Mouse (Mus musculus): ENCODE measurements around the gene Fam19a2. TPM values are rescaled to one million over a fixed set of nuclear protein-coding genes. Genes with fewer than 3 reads are reported as not detected.

Gene Fam19a2
- total and polyA plus RNA-seq, 2 experiments from 2014 or later, result 0.16 TPM; not detected in 1

DNA sequence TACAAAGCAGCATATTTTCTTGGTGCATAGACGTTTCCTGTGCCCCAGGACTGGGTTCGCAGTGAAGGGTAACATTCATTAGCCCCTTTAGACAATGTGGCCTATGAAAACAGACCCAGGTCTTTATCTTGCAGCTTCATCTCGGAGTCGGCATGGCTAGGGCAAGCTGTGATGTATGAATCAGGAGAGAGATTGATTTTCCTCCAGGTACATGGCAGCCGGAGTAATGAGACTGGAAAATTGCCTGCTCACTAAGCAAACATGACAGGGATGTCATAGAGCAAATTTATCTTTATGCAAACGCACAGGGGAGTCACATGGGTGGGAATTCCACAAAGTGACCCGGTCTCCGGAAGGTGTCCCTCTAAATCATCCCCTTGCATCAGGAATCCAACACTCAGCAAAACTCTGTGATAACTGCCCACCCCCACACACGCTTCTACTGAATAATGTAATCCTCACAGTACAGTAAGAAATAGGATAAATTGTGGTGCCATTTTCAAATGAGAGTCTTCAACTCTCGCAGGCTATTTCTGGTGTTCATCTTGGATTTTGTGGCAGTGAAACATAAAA, 306.9 kb downstream of the Fam19a2 start:
- Histone ChIP-seq H3K9me3 (replicated peaks; ENCODE audit: control insufficient read depth, low read length) (no peaks in the 10 kb centered on the region), H3K36me3 (replicated peaks; ENCODE audit: control insufficient read depth, insufficient read depth, low read length) (no peaks in the 10 kb centered on the region), H3K27me3 (ENCODE audit: control insufficient read depth, insufficient read depth, low read length) (no peaks in the 10 kb centered on the region), H3K4me3 (ENCODE audit: low read depth, low read length) (no peak overlapping the region), H3K27ac (ENCODE audit: low read depth) (no peak overlapping the region), H3K9ac (replicated peaks; ENCODE audit: low read depth, low read length) (no peak overlapping the region), H3K4me1 (ENCODE audit: control insufficient read depth, insufficient read depth) (no peaks in the 10 kb centered on the region), H3K4me2 (ENCODE audit: low read depth, low read length) (no peak overlapping the region)
- TF ChIP-seq EP300 (IDR thresholded peaks at IDR 0.05; ENCODE audit: low read depth) (no peak), CTCF (IDR thresholded peaks at IDR 0.05; ENCODE audit: low read depth) (no peak)
- DNase-seq (ENCODE audit: low spot score) (no peak), ATAC-seq (ENCODE audit: insufficient read depth, low read depth) (no peak)
- 70% methylated on average over 10 of the region's 10 CpGs for WGBS

DNA sequence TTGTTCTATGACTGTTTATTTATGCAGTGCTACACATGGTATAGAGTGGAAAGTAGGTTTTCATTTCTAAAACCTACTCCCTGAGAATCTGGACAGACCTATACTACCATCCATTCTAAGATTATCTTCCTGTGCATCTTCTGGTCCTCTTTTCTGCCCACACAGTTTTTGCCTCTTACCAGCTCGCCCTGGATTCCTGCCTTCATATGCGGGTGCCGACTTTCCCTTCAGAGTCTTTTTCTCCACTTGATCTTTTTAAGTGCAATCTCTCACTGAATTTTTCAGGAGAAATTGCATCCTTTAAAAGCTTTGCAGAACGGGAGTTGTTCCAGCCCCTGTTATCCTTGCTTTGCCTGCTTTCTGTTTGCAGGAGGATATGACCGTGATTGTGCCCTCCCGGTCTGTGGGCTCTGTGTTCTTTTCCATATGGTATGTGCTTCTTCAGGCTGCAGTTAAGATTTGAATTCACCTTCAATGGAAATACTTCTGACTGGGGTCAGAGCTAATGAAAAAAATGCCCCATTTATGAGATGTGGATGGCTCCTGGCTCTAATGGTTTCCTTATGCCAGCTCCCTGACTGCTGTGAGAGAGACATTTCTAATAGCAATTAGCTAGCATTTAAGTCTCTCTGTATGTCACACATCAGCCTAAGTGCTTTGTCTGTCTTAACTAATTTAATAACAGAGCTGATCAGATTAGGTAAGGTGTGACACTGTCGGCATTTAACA, 308.7 kb downstream of the Fam19a2 start:
- Histone ChIP-seq H3K9ac (replicated peaks; ENCODE audit: low read depth, low read length) (no peak overlapping the region), H3K4me3 (ENCODE audit: low read depth, low read length) (no peak overlapping the region), H3K4me2 (ENCODE audit: low read depth, low read length) (no peak overlapping the region), H3K4me1 (ENCODE audit: control insufficient read depth, insufficient read depth) (no peaks in the 10 kb centered on the region), H3K27ac (ENCODE audit: low read depth) (no peak overlapping the region), H3K36me3 (replicated peaks; ENCODE audit: control insufficient read depth, insufficient read depth, low read length) (no peaks in the 10 kb centered on the region), H3K9me3 (replicated peaks; ENCODE audit: control insufficient read depth, low read length) (no peaks in the 10 kb centered on the region), H3K27me3 (ENCODE audit: control insufficient read depth, insufficient read depth, low read length) (no peaks in the 10 kb centered on the region)
- WGBS, result 68% methylated on average over 7 of the region's 7 CpGs
- no peak for ATAC-seq (ENCODE audit: insufficient read depth, low read depth)
- TF ChIP-seq EP300 (IDR thresholded peaks at IDR 0.05; ENCODE audit: low read depth) (no peak), CTCF (IDR thresholded peaks at IDR 0.05; ENCODE audit: low read depth) (no peak)
- no peak for DNase-seq (ENCODE audit: low spot score)

DNA sequence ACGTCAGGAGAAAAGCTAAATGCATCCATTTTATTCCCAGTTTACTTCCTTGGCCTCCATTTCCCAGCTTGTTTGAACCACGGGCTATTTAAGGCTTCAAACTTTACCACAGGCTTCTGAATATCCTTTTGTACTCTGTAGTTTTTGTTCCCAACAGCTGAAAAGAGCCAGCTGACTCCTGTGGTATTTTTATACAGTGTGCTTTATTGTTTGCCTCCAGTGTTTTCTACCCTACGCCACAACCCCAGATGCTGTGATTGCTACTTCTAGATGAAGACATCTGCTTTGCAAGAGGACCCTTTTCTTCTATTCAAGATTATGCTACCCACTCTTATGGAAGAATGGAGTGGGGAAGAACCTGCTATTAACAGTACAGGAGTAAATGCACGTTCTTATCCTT, 314.0 kb downstream of the Fam19a2 start:
- no peak for DNase-seq (ENCODE audit: low spot score)
- no peak overlapping the region for H3K27ac ChIP-seq (ENCODE audit: low read depth)
- no peak overlapping the region for H3K4me2 ChIP-seq (ENCODE audit: low read depth, low read length)
- H3K4me3 ChIP-seq (ENCODE audit: low read depth, low read length), result no peak overlapping the region
- H3K4me1 ChIP-seq (ENCODE audit: control insufficient read depth, insufficient read depth), result no peaks in the 10 kb centered on the region
- TF ChIP-seq CTCF (IDR thresholded peaks at IDR 0.05; ENCODE audit: low read depth) (no peak), EP300 (IDR thresholded peaks at IDR 0.05; ENCODE audit: low read depth) (no peak)
- no peaks in the 10 kb centered on the region for H3K27me3 ChIP-seq (ENCODE audit: control insufficient read depth, insufficient read depth, low read length)
- ATAC-seq (ENCODE audit: insufficient read depth, low read depth), result no peak
- H3K9me3 ChIP-seq (replicated peaks; ENCODE audit: control insufficient read depth, low read length), result no peaks in the 10 kb centered on the region
- H3K36me3 ChIP-seq (replicated peaks; ENCODE audit: control insufficient read depth, insufficient read depth, low read length), result no peaks in the 10 kb centered on the region
- 77% methylated on average over 4 of the region's 4 CpGs for WGBS
- H3K9ac ChIP-seq (replicated peaks; ENCODE audit: low read depth, low read length), result no peak overlapping the region

DNA sequence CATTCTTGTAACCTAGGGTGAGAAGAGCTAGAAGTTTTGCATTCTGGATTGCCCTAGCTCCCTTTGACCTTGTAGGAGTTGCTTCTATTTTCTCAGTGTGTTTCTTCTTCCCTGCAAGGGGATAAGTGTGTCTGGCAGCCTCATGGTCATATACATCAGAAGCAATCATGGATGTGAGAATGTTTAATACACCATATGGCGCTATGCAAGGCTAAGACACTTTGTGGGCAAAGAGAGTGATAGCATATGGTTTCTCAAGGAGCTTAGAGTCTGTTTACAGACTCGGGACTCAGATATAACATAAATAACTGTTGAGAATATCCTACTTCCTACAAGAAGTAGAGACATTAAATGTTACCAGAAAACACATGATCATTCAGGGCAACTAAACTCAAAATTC, 315.2 kb downstream of the Fam19a2 start:
- Histone ChIP-seq H3K4me3 (ENCODE audit: low read depth, low read length) (no peak overlapping the region), H3K27me3 (ENCODE audit: control insufficient read depth, insufficient read depth, low read length) (no peaks in the 10 kb centered on the region), H3K36me3 (replicated peaks; ENCODE audit: control insufficient read depth, insufficient read depth, low read length) (no peaks in the 10 kb centered on the region), H3K4me2 (ENCODE audit: low read depth, low read length) (no peak overlapping the region), H3K4me1 (ENCODE audit: control insufficient read depth, insufficient read depth) (no peaks in the 10 kb centered on the region), H3K9ac (replicated peaks; ENCODE audit: low read depth, low read length) (no peak overlapping the region), H3K9me3 (replicated peaks; ENCODE audit: control insufficient read depth, low read length) (no peaks in the 10 kb centered on the region), H3K27ac (ENCODE audit: low read depth) (no peak overlapping the region)
- TF ChIP-seq CTCF (IDR thresholded peaks at IDR 0.05; ENCODE audit: low read depth) (no peak), EP300 (IDR thresholded peaks at IDR 0.05; ENCODE audit: low read depth) (no peak)
- DNase-seq (ENCODE audit: low spot score) (no peak), ATAC-seq (ENCODE audit: insufficient read depth, low read depth) (no peak)
- WGBS, result 81% methylated on average over 2 of the region's 2 CpGs

DNA sequence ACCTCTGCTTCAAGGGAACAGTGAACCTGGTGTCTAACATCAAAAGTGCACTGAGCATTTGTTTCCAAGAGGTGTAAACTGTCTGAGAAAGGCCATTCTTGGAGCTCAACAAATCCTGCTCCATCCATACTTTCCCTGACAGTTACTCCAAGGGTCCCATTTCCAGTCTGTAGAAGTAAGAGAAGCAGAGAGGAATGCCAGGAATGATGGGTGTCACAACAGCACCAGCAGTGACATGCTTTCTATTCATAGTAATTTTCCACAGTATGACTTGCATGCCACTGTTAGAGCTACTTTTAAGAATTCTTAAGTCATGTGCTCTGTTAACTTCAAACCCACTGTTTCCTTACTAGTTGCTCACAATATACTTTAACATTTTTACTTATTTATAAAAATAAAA, 331.2 kb downstream of the Fam19a2 start:
- H3K36me3 ChIP-seq (replicated peaks; ENCODE audit: control insufficient read depth, insufficient read depth, low read length), result no peaks in the 10 kb centered on the region
- no peak overlapping the region for H3K4me2 ChIP-seq (ENCODE audit: low read depth, low read length)
- TF ChIP-seq CTCF (IDR thresholded peaks at IDR 0.05; ENCODE audit: low read depth) (no peak), EP300 (IDR thresholded peaks at IDR 0.05; ENCODE audit: low read depth) (no peak)
- ATAC-seq (ENCODE audit: insufficient read depth, low read depth) (peak; percentile 89), DNase-seq (ENCODE audit: low spot score) (peak; percentile 71)
- H3K9me3 ChIP-seq (replicated peaks; ENCODE audit: control insufficient read depth, low read length), result no peaks in the 10 kb centered on the region
- H3K27ac ChIP-seq (ENCODE audit: low read depth), result peak overlapping the region; percentile 68
- H3K9ac ChIP-seq (replicated peaks; ENCODE audit: low read depth, low read length), result no peak overlapping the region
- no peaks in the 10 kb centered on the region; the same call in 1 of the 2 replicates for H3K4me1 ChIP-seq (ENCODE audit: control insufficient read depth, insufficient read depth)
- no peaks in the 10 kb centered on the region for H3K27me3 ChIP-seq (ENCODE audit: control insufficient read depth, insufficient read depth, low read length)
- no peak overlapping the region for H3K4me3 ChIP-seq (ENCODE audit: low read depth, low read length)
